Mouse (Mus musculus) heart, postnatal 0 days (tissue): ENCODE measurements around the gene Lrfn3. TPM values are rescaled to one million over a fixed set of nuclear protein-coding genes. Genes with fewer than 3 reads are reported as not detected.

Source experiments
- ATAC-seq: fragments of 200-750 bp; cut with Nextera tagmentation; 2 replicates; pipeline ENCODE4 v1.8.0; 2017; ENCODE audit warnings: low read depth, moderate number of reproducible peaks, moderate library complexity; ENCODE audit not compliant: insufficient read depth
- DNase-seq: peaks from one replicate; pipeline ENCODE4 v3.0.0-alpha.2; 2016; ENCODE audit warnings: low spot score
- H3K27ac ChIP-seq: fragments of 300-500 bp; sonication (generic); 2 replicates; pipeline ENCODE4 v1.5.1; 2014; ENCODE audit warnings: low read depth, mild to moderate bottlenecking
- H3K27me3 ChIP-seq: fragments of 300-500 bp; sonication (generic); 2 replicates; pipeline ENCODE4 v1.6.1; 2014; ENCODE audit warnings: low read length, mixed read lengths; ENCODE audit not compliant: control insufficient read depth, insufficient read depth
- H3K36me3 ChIP-seq: fragments of 300-500 bp; sonication (generic); replicated peaks from 2 replicates; pipeline ENCODE4 v1.6.1; 2014; ENCODE audit warnings: low read length, mixed read lengths; ENCODE audit not compliant: control insufficient read depth, insufficient read depth
- H3K4me1 ChIP-seq: fragments of 300-500 bp; sonication (generic); 2 replicates; pipeline ENCODE4 v1.6.1; 2014; ENCODE audit warnings: antibody characterized with exemption; ENCODE audit not compliant: control insufficient read depth, insufficient read depth
- H3K4me2 ChIP-seq: fragments of 300-500 bp; sonication (generic); 2 replicates; pipeline ENCODE4 v1.6.1; 2014; ENCODE audit warnings: low read depth, mild to moderate bottlenecking, low read length, moderate library complexity
- H3K4me3 ChIP-seq: fragments of 300-500 bp; sonication (generic); 2 replicates; pipeline ENCODE4 v1.5.1; 2014; ENCODE audit warnings: low read depth, low read length
- H3K9ac ChIP-seq: fragments of 300-500 bp; sonication (generic); replicated peaks from 2 replicates; pipeline ENCODE4 v1.6.1; 2014; ENCODE audit warnings: low read depth, low read length, mixed read lengths
- H3K9me3 ChIP-seq: fragments of 300-500 bp; sonication (generic); replicated peaks from 2 replicates; pipeline ENCODE4 v1.6.1; 2016; ENCODE audit warnings: low read length; ENCODE audit not compliant: control insufficient read depth
- CTCF ChIP-seq: IDR thresholded peaks from 2 replicates; pipeline ENCODE4 v1.5.1; 2016; ENCODE audit warnings: antibody characterized with exemption, control low read depth, low read depth
- EP300 ChIP-seq: IDR thresholded peaks from 2 replicates; pipeline ENCODE4 v1.6.1; 2016; ENCODE audit warnings: antibody characterized with exemption, low read depth
- WGBS: fragments of 180-500 bp; shearing (Covaris S2); extraction: QIAGEN DNeasy Blood & Tissue Kit; methylation state at CpG from one replicate; pipeline ENCODE4 v1.1.7; 2014; 5-methylcytosine and 5-hydroxymethylcytosine counted together
- polyA plus RNA-seq: library from polyadenylated mRNA; unstranded; fragments of >200 nt; fragmentation: Nextera tagmentation; extraction: Ambion mirVana; gene quantifications from 2 replicates; pipeline ENCODE4 v1.2.1, GENCODE M21; 2015
- total RNA-seq: library from RNA; depleted of rRNA; stranded (reverse); fragments of >200 nt; gene quantifications from 2 replicates; pipeline ENCODE4 v1.2.3, GENCODE M21; 2014; ENCODE audit warnings: low replicate concordance

The Lrfn3 gene
- total and polyA plus RNA-seq, 2 experiments from 2014 or later: 0.40 to 5.4 TPM

DNA sequence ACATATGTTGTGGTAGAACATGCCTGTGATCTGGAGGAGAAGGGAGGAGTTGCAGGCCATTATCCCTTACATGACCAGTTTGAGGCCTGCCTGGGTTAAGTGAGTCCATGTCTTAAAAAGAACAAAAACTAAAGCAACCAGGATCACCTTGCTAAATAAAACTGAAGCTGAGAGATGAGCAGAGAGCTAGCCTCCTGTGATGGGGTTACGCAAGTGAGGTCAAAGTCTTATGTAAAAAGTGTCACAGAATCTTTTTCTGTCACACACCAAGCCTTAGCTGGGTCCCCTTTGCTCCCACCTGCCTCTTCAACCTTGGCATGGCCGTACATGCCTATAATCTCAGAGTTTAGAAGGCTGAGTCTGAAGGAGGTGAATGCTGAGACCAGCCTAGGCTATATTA is 41.6 kb downstream of the Lrfn3 start:
- DNase-seq (no peak), ATAC-seq (no peak)
- no peak for TF ChIP-seq CTCF
- no peak for TF ChIP-seq EP300
- Histone ChIP-seq H3K4me1 (peaks cover 11% of the 10 kb centered on the region), H3K36me3 (no peaks in the 10 kb centered on the region), H3K9ac (peak overlapping the region; percentile 78; the same call in 1 of the 2 replicates), H3K9me3 (no peaks in the 10 kb centered on the region), H3K4me3 (peak overlapping the region; percentile 80), H3K4me2 (peak overlapping the region; percentile 84), H3K27me3 (no peaks in the 10 kb centered on the region), H3K27ac (no peak overlapping the region)
- 77% methylated on average over 2 of the region's 2 CpGs for WGBS

DNA sequence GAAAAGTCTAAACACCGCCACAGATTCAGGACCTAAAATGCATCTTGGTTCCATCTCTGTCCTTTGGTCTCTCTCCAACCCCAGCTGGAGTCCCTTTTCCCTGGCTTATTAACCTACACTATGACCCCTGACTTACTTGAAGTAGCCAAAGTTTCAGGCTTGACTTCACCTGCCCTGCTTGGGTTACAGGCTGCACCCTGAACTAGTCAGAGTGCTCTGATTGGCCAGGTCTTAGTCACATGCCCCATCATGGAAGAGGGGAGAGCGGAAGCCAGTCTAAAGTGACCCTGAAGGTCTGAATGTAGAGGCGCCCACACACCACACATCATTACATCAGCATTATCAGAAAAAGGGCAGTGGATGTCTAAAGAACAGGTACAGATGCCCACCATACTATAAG is 44.4 kb downstream of the Lrfn3 start:
- Histone ChIP-seq H3K4me2 (no peak overlapping the region), H3K27me3 (no peaks in the 10 kb centered on the region), H3K4me3 (no peak overlapping the region), H3K9me3 (no peaks in the 10 kb centered on the region), H3K4me1 (peaks cover 11% of the 10 kb centered on the region), H3K9ac (no peak overlapping the region), H3K36me3 (no peaks in the 10 kb centered on the region), H3K27ac (no peak overlapping the region)
- DNase-seq (no peak), ATAC-seq (no peak)
- 90% methylated on average over 3 of the region's 3 CpGs for WGBS
- TF ChIP-seq EP300 (no peak), CTCF (no peak)

DNA sequence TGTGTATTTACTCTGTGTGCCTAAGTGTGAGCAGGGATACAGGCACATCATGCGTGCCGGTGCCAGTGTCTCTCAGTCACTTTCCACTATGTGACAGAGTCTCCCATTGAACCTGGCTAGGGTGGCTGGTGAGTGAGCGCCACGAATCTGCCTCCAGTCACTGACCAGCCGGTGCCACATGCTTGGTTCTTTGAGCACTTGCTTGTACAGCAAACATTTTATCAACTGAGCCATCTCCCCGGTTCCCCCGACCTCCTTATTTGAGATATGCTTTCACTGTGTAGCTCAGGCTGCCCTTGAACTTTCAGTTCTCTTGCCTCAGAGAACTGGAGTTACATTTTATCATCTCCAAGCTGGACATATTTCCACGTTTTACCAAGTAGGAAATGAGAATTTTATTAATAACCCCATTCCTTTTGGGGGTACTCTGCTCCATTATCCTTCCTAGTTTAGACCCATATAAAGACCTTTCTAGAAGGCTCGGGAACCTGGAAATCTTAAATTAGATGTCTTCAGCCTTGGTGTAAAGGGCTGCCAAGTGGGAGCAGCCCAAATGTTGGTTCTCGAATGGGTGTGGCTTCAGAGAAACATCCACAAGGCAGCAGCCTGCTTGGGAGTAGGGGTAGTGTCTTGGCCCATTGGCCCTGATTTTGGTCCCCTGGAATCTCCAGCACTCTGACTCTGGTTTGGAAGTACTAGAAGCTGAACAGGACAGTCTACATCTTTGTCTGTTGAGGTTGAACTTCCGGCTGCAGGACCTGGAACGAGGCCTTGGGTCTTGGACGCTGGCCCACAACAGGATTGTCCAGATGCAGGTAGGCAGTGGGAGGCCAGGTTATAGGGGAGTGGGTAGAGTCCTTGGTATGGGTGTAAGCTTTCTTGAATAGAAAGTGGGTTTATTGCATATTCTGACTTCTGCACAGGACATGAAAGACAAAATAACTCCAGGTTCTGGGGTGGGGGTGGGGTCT is 46.7 kb downstream of the Lrfn3 start:
- H3K27ac ChIP-seq: no peak overlapping the region
- TF ChIP-seq CTCF: no peak
- TF ChIP-seq EP300: no peak
- no peak for ATAC-seq
- no peaks in the 10 kb centered on the region for H3K27me3 ChIP-seq
- H3K4me3 ChIP-seq: no peak overlapping the region
- no peak overlapping the region for H3K9ac ChIP-seq
- peaks cover 3% of the 10 kb centered on the region for H3K36me3 ChIP-seq
- DNase-seq: no peak
- H3K9me3 ChIP-seq: no peaks in the 10 kb centered on the region
- 71% methylated on average over 13 of the region's 13 CpGs for whole genome bisulfite sequencing
- no peak overlapping the region for H3K4me2 ChIP-seq
- H3K4me1 ChIP-seq: no peaks in the 10 kb centered on the region

DNA sequence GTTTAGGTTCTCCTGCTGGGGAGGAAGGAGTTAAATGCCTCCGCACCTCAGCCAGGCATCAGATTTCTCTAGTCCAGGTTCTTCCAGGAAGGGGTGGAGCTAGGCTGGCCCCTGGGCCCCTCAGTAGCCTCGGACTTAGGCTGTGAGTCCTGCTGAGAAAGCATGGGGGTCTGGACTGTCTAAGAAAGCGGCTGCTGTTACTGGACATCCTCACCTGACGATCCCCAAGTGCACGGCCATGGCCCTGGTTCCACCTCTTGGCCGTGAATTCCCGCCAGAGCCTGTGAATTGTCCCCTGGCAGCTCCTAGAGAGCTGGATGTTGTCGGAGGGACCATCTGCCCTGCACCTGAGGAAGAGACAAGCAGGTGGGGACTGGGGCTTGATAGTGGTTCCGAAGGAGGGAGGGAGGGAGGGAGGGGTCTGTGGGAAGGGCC is 47.8 kb downstream of the Lrfn3 start, which contains the start of gene Syne4:
Gene Syne4, plus strand, starts transcription at position 87 of the 435 bp plus-strand sequence.
- Histone ChIP-seq H3K27ac (no peak within 1 kb of the TSS), H3K9me3 (no peaks in the 10 kb centered on the region), H3K4me3 (no peak within 1 kb of the TSS), H3K4me2 (no peak within 1 kb of the TSS), H3K27me3 (no peaks in the 10 kb centered on the region), H3K9ac (no peak within 1 kb of the TSS), H3K36me3 (peaks cover 4% of the 10 kb centered on the region), H3K4me1 (no peaks in the 10 kb centered on the region)
- no peak for ATAC-seq
- 8% methylated on average over 9 of the region's 9 CpGs for WGBS
- no peak for DNase-seq
- TF ChIP-seq EP300 (no peak), CTCF (no peak)

DNA sequence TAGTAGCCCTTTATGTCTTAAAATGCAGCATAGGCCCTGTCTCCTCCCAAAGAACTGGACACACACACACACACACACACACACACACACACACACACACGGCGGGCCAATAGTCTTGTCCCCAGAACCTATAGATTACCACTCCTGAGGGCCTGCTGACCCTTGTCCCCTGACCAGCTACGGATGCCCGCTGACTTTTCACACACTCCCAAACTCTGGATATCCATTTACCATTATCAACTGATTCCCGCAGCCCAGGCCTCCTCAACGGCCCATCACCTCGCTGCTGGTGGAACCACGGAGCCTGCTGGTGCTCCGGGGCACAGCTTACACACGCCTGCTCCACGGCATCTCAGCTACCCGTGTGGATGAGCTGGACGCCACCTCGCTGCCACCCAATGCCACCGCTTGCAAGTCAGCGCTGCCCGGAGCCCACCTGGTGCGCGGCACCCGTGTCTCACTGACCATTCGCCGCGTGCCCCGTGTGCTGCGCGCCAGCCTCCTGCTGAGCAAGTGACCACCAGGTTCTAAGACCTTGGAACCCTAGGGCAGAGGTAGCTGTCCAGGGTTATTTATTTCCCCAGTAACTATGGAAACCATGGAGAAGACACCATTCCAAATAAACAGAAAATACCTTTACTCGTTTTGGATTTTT is 48.8 kb downstream of the Lrfn3 start:
- 52% methylated on average over 27 of the region's 27 CpGs for WGBS
- no peak for ATAC-seq
- H3K27ac ChIP-seq: no peak overlapping the region
- TF ChIP-seq CTCF: no peak
- TF ChIP-seq EP300: no peak
- no peaks in the 10 kb centered on the region for H3K27me3 ChIP-seq
- H3K4me2 ChIP-seq: no peak overlapping the region
- H3K9ac ChIP-seq: no peak overlapping the region
- H3K36me3 ChIP-seq: peaks cover 4% of the 10 kb centered on the region
- DNase-seq: no peak
- no peak overlapping the region for H3K4me3 ChIP-seq
- no peaks in the 10 kb centered on the region for H3K9me3 ChIP-seq
- peaks cover 7% of the 10 kb centered on the region; the same call in 1 of the 2 replicates for H3K4me1 ChIP-seq
